Mouse (Mus musculus) liver, embryonic 16.5 days (tissue): ENCODE results near the gene Rai14. TPM values are rescaled to one million over a fixed set of nuclear protein-coding genes. Genes with fewer than 3 reads are reported as not detected.

Experiments
- ATAC-seq: fragments of 200-750 bp; cut with Nextera tagmentation; 2 replicates; pipeline ENCODE4 v1.8.0; 2017; ENCODE audit warnings: low read depth, mild to moderate bottlenecking, moderate number of reproducible peaks, moderate library complexity
- H3K27ac ChIP-seq: fragments of 300-500 bp; sonication (generic); 2 replicates; pipeline ENCODE4 v1.5.1; 2014; ENCODE audit warnings: mild to moderate bottlenecking, low read length
- H3K27me3 ChIP-seq: fragments of 300-500 bp; sonication (generic); 2 replicates; pipeline ENCODE4 v1.6.1; 2014; ENCODE audit warnings: low read depth, low read length, mixed read lengths; ENCODE audit not compliant: control insufficient read depth, insufficient read depth
- H3K36me3 ChIP-seq: fragments of 300-500 bp; sonication (generic); 2 replicates; pipeline ENCODE4 v1.6.1; 2014; ENCODE audit warnings: mild to moderate bottlenecking; ENCODE audit not compliant: control insufficient read depth, insufficient read depth
- H3K4me1 ChIP-seq: fragments of 300-500 bp; sonication (generic); 2 replicates; pipeline ENCODE4 v1.6.1; 2014; ENCODE audit warnings: low read depth, low read length, mixed read lengths; ENCODE audit not compliant: control insufficient read depth
- H3K4me2 ChIP-seq: fragments of 300-500 bp; sonication (generic); 2 replicates; pipeline ENCODE4 v1.6.1; 2014; ENCODE audit warnings: low read depth, low read length, mixed read lengths
- H3K4me3 ChIP-seq: fragments of 300-500 bp; sonication (generic); 2 replicates; pipeline ENCODE4 v1.5.1; 2014; ENCODE audit warnings: low read depth, mild to moderate bottlenecking, low read length
- H3K9ac ChIP-seq: fragments of 300-500 bp; sonication (generic); 2 replicates; pipeline ENCODE4 v1.6.1; 2014; ENCODE audit warnings: low read depth, low read length
- H3K9me3 ChIP-seq: fragments of 300-500 bp; sonication (generic); replicated peaks from 2 replicates; pipeline ENCODE4 v1.6.1; 2016; ENCODE audit warnings: low read length; ENCODE audit not compliant: control insufficient read depth
- WGBS: fragments of 180-500 bp; shearing (Covaris S2); extraction: QIAGEN DNeasy Blood & Tissue Kit; methylation state at CpG from one replicate; pipeline ENCODE4 v1.1.7; 2014; ENCODE audit not compliant: insufficient replicate concordance; 5-methylcytosine and 5-hydroxymethylcytosine counted together
- polyA plus RNA-seq: library from polyadenylated mRNA; unstranded; fragments of >200 nt; fragmentation: Nextera tagmentation; extraction: Ambion mirVana; gene quantifications from 2 replicates; pipeline ENCODE4 v1.2.1, GENCODE M21; 2015

Rai14 gene
- 5.5 and 6.2 TPM in 2 replicates for polyA plus RNA-seq

DNA sequence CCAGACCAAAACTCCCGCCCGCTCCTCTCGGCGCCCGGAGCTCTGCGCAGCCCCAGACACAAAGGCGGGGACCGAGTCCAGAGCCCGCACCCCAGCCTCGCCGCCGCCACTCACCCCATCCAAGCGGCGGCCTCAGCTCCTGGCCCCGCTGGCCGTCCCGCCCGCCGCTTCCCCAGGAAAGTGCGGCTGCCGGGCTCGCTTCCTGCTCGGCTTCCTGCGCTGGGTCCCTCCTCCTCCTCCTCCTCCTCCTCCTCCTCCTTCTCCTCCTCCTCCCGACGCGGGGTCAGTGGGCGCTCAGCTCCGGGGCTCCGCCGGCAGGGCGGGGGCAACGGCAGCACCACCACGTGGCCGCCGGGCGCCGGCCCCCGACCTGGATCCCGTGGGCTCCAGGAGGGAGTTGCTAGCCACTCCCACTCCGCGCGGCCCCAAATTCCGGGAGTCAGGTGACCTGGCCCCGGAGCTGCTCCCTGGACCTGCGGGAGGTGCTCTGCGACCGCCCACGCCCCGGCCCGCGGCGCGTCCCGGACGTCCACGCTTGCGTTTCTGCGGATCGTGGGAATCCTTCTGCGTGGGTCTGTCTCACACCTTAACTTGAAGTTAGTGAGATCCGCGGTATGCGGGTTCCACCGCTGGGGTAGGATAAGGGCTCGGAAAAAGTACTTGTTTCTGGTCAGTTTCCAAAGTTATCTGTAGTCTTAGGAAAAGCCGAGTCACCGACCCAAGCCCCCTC, at the start of gene Rai14:
Gene Rai14, minus strand, starts transcription at position 216 of the 730 bp plus-strand sequence.
- Histone ChIP-seq H3K4me2 (peak within 1 kb of the TSS; percentile 65), H3K9me3 (no peaks in the 10 kb centered on the region), H3K9ac (peak within 1 kb of the TSS; percentile 51), H3K27ac (peak within 1 kb of the TSS; percentile 82), H3K4me1 (no peaks in the 10 kb centered on the region; the same call in none of the 2 replicates), H3K27me3 (peaks cover 18% of the 10 kb centered on the region), H3K4me3 (peak within 1 kb of the TSS; percentile 66), H3K36me3 (peaks cover 4% of the 10 kb centered on the region)
- peak; percentile 88 for ATAC-seq
- under 1% methylated on average over 52 of the region's 68 CpGs for WGBS

DNA sequence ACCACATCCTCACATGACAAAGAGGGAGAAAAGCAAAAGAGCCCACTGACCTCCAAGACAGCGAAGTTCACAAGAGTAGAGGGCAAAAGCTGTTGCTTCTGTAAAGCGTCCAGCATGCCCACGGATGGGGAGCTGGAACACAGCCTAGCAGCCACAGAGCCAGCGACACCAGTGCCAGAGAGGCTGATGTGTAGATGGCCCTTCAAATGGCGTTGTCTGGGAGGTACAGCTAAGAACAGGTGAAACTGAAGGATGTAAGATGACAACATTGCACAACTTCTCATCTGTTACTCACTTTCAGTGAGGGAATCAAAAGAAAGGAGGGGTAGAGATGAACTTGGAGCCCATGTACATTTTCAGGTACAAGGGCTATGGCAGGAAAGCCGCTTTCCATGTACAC, 47.0 kb upstream of the Rai14 start:
- no peak for ATAC-seq
- Histone ChIP-seq H3K4me3 (no peak overlapping the region), H3K27me3 (no peaks in the 10 kb centered on the region), H3K27ac (no peak overlapping the region), H3K9ac (no peak overlapping the region), H3K4me2 (no peak overlapping the region), H3K9me3 (no peaks in the 10 kb centered on the region), H3K36me3 (no peaks in the 10 kb centered on the region), H3K4me1 (no peaks in the 10 kb centered on the region)
- 54% methylated on average over 6 of the region's 6 CpGs for WGBS

DNA sequence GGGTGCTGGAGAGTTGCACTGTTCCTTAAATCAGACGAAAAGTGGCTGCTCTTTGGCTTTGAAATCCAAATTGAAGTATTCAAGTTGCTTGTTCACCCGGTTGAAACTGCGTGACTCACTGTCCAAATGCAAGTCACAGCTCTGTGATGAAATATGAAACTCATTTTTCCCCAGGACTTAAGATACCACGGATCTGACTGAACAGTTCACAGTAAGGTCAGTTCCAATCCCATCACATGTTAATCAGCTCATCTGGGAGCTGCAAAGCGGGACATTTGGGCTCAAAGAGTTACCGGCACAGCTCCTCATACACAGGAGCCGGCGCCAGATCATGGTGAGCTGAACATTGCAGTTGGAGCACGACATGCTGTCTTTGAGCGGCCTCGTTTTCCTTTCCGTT, 45.6 kb upstream of the Rai14 start:
- Histone ChIP-seq H3K4me2 (no peak overlapping the region), H3K9me3 (no peaks in the 10 kb centered on the region), H3K4me3 (no peak overlapping the region), H3K36me3 (no peaks in the 10 kb centered on the region), H3K27ac (no peak overlapping the region), H3K4me1 (no peaks in the 10 kb centered on the region), H3K9ac (no peak overlapping the region), H3K27me3 (no peaks in the 10 kb centered on the region)
- no peak for ATAC-seq
- WGBS = 73% methylated on average over 12 of the region's 12 CpGs

DNA sequence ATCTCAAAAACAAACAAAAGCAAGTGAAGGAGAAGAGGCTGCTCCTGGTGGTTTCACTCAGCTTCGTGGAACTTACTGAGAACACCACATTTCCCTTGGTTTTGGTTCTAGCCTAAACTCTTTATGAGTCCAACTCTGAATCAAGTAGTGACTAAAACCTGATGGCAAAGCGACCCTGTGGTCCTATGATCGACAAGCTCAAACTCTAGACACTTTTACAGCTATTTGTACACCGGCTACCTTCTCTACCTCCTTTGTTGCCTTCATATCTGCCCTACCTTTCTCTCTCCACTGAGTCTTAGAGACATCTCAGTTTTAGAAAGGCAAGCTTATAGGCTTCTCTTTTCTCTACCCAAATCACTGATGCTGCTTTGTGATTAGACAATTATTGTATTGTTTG, 45.0 kb upstream of the Rai14 start:
- no peaks in the 10 kb centered on the region for H3K27me3 ChIP-seq
- H3K4me3 ChIP-seq = no peak overlapping the region
- no peaks in the 10 kb centered on the region for H3K36me3 ChIP-seq
- 60% methylated on average over 4 of the region's 4 CpGs for WGBS
- H3K9me3 ChIP-seq = no peaks in the 10 kb centered on the region
- H3K4me1 ChIP-seq = no peaks in the 10 kb centered on the region
- no peak overlapping the region for H3K27ac ChIP-seq
- ATAC-seq = no peak
- no peak overlapping the region for H3K9ac ChIP-seq
- no peak overlapping the region for H3K4me2 ChIP-seq

DNA sequence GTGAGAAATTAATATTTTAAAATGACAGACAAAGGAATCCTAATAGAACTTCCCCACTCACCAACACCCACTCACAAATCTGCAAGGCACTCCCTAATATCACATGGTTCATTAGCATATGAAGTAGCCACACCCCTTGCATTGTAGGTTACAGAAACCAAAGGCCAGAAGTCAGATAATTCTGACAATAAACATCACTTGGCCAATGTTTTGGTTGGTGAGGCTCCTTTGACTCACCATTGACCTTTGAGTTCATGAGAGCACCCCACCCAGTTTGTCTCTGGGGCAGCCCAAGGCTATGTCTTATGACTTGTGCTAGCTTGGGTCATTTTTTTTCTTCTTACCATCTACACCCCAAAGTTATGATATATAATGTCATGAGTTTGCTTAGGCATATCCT, 44.4 kb upstream of the Rai14 start:
- Histone ChIP-seq H3K4me3 (no peak overlapping the region), H3K4me2 (no peak overlapping the region), H3K27me3 (no peaks in the 10 kb centered on the region), H3K4me1 (no peaks in the 10 kb centered on the region), H3K9me3 (no peaks in the 10 kb centered on the region), H3K27ac (no peak overlapping the region), H3K36me3 (no peaks in the 10 kb centered on the region), H3K9ac (no peak overlapping the region)
- no peak for ATAC-seq

DNA sequence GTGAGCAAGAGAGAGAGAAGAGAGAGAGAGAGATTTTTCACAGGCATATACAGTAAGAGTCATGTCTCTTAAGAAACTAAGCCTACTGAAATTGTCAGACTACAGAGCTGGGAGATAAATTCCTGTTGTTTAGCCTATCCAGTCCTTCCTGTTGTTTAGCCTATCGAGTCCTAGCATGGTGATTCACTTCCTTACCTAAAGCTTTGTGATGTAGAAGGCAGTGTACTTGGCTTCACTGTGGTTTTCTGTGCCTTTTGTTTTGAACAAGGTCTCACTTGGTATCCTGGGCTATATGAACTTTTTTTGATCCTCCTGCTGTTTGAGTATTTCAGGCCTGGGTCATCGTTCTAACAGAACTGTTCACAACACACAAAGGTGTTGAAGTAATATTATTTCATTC, 36.7 kb upstream of the Rai14 start:
- H3K27ac ChIP-seq = no peak overlapping the region
- H3K36me3 ChIP-seq = no peaks in the 10 kb centered on the region
- H3K9ac ChIP-seq = no peak overlapping the region
- no peak overlapping the region for H3K4me2 ChIP-seq
- no peak overlapping the region for H3K4me3 ChIP-seq
- no peaks in the 10 kb centered on the region for H3K27me3 ChIP-seq
- ATAC-seq = no peak
- no peaks in the 10 kb centered on the region for H3K9me3 ChIP-seq
- H3K4me1 ChIP-seq = no peaks in the 10 kb centered on the region
- WGBS = 34% methylated on average over 2 of the region's 2 CpGs

DNA sequence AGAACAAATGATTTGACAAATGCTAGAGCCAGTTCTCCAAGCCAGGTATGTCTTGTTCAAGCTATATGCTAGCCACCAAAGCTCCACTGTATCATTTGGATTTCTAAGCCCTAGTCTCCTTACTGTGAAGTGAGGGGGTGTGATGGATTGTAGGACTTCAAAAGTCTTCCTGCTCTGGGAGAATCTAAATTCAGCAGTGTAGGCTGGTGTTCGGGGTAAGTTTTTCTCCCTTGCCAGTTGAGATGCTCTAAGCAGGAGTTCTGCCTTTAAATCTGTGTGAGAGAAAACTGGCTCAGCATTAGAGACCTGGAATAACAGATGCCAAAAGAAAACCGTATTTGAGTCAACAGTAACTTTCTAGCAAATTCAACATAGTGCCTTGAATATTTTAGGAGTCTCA, 35.9 kb upstream of the Rai14 start:
- H3K27ac ChIP-seq = no peak overlapping the region
- no peak overlapping the region for H3K4me3 ChIP-seq
- no peaks in the 10 kb centered on the region for H3K27me3 ChIP-seq
- WGBS = 54% methylated on average over 2 of the region's 2 CpGs
- H3K4me2 ChIP-seq = no peak overlapping the region
- H3K9ac ChIP-seq = no peak overlapping the region
- ATAC-seq = no peak
- H3K9me3 ChIP-seq = no peaks in the 10 kb centered on the region
- H3K36me3 ChIP-seq = no peaks in the 10 kb centered on the region
- no peaks in the 10 kb centered on the region for H3K4me1 ChIP-seq

DNA sequence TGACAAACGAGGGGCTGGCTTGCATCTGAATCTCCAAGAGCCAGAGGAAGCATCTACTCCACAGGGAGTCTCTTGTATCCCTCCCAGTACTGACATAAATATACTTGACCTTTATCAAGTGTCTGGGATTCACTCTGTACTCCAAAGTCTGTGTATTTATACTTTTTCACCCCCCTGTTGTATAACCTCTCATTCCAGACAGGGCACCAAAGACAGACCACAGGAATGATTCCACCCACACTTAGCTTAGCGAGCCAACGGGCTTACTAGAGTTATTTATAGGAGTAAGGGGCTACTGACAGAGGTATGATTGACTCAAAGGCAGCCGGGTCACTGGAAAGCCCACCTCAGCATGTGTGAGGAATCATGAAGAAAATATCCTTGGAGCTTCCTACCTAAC, 35.3 kb upstream of the Rai14 start:
- Histone ChIP-seq H3K9me3 (no peaks in the 10 kb centered on the region), H3K9ac (no peak overlapping the region), H3K4me1 (no peaks in the 10 kb centered on the region), H3K4me2 (no peak overlapping the region), H3K36me3 (no peaks in the 10 kb centered on the region), H3K4me3 (no peak overlapping the region), H3K27ac (no peak overlapping the region), H3K27me3 (no peaks in the 10 kb centered on the region)
- no peak for ATAC-seq
- 51% methylated on average over 4 of the region's 4 CpGs for WGBS

DNA sequence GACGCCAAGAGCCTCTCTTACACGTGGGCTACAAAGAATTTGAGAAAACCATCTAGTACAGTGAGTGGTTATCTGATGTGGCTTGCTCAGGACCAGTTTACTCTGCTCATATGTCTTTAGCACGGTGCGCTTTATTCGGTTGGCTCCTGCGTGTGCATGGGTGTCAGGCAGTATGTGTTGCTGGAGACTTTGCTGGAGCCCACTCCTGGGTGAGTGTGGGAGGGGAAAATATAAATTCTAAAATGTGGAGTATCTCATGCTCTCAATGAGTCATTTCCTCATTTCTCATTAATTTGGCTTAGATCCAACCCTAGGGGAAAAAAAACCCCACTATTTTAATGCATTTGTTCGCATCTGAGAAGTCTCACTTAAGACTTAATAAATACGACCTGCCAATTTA, 33.2 kb upstream of the Rai14 start:
- ATAC-seq = no peak
- H3K27me3 ChIP-seq = no peaks in the 10 kb centered on the region
- 57% methylated on average over 8 of the region's 8 CpGs for WGBS
- H3K9me3 ChIP-seq = no peaks in the 10 kb centered on the region
- H3K27ac ChIP-seq = no peak overlapping the region
- H3K4me3 ChIP-seq = no peak overlapping the region
- no peak overlapping the region for H3K9ac ChIP-seq
- H3K36me3 ChIP-seq = no peaks in the 10 kb centered on the region
- H3K4me2 ChIP-seq = no peak overlapping the region
- no peaks in the 10 kb centered on the region for H3K4me1 ChIP-seq
